Mouse (Mus musculus) heart, postnatal 0 days (tissue): ENCODE measurements at regions not wholly inside any gene's neighbourhood (a gene's known extent, or its start where the extent isn't known, plus 50 kb on each side); places are given as distances from the start of the nearest gene placed in this dataset.

ENCODE experiments used
- ATAC-seq: fragments of 200-750 bp; cut with Nextera tagmentation; 2 replicates; pipeline ENCODE4 v1.8.0; 2017; ENCODE audit warnings: low read depth, moderate number of reproducible peaks, moderate library complexity; ENCODE audit not compliant: insufficient read depth
- DNase-seq: peaks from one replicate; pipeline ENCODE4 v3.0.0-alpha.2; 2016; ENCODE audit warnings: low spot score
- H3K27ac ChIP-seq: fragments of 300-500 bp; sonication (generic); 2 replicates; pipeline ENCODE4 v1.5.1; 2014; ENCODE audit warnings: low read depth, mild to moderate bottlenecking
- H3K27me3 ChIP-seq: fragments of 300-500 bp; sonication (generic); 2 replicates; pipeline ENCODE4 v1.6.1; 2014; ENCODE audit warnings: low read length, mixed read lengths; ENCODE audit not compliant: control insufficient read depth, insufficient read depth
- H3K36me3 ChIP-seq: fragments of 300-500 bp; sonication (generic); replicated peaks from 2 replicates; pipeline ENCODE4 v1.6.1; 2014; ENCODE audit warnings: low read length, mixed read lengths; ENCODE audit not compliant: control insufficient read depth, insufficient read depth
- H3K4me1 ChIP-seq: fragments of 300-500 bp; sonication (generic); 2 replicates; pipeline ENCODE4 v1.6.1; 2014; ENCODE audit warnings: antibody characterized with exemption; ENCODE audit not compliant: control insufficient read depth, insufficient read depth
- H3K4me2 ChIP-seq: fragments of 300-500 bp; sonication (generic); 2 replicates; pipeline ENCODE4 v1.6.1; 2014; ENCODE audit warnings: low read depth, mild to moderate bottlenecking, low read length, moderate library complexity
- H3K4me3 ChIP-seq: fragments of 300-500 bp; sonication (generic); 2 replicates; pipeline ENCODE4 v1.5.1; 2014; ENCODE audit warnings: low read depth, low read length
- H3K9ac ChIP-seq: fragments of 300-500 bp; sonication (generic); replicated peaks from 2 replicates; pipeline ENCODE4 v1.6.1; 2014; ENCODE audit warnings: low read depth, low read length, mixed read lengths
- H3K9me3 ChIP-seq: fragments of 300-500 bp; sonication (generic); replicated peaks from 2 replicates; pipeline ENCODE4 v1.6.1; 2016; ENCODE audit warnings: low read length; ENCODE audit not compliant: control insufficient read depth
- CTCF ChIP-seq: IDR thresholded peaks from 2 replicates; pipeline ENCODE4 v1.5.1; 2016; ENCODE audit warnings: antibody characterized with exemption, control low read depth, low read depth
- EP300 ChIP-seq: IDR thresholded peaks from 2 replicates; pipeline ENCODE4 v1.6.1; 2016; ENCODE audit warnings: antibody characterized with exemption, low read depth
- WGBS: fragments of 180-500 bp; shearing (Covaris S2); extraction: QIAGEN DNeasy Blood & Tissue Kit; methylation state at CpG from one replicate; pipeline ENCODE4 v1.1.7; 2014; 5-methylcytosine and 5-hydroxymethylcytosine counted together

DNA sequence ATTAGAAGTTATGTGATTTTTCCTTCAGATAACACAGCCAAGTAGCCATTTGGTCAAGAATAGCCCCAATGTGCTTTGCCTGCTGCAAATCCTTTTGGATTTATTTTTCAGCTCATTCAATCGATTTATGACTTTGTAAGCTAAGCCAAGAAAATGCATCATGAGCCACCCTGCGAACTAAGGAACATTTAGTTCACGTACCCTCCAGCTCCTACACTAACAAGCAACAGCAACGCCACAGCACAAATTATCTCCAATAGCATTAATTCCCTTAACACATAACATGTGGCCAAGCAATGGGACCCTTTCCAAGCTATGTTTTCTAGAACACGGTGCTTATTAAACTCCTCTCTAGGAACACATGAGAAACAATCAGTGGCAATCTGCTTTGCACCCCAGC is 392.4 kb upstream of the Intu start:
- no peak for DNase-seq
- no peak overlapping the region for H3K27ac ChIP-seq
- no peak overlapping the region for H3K4me3 ChIP-seq
- H3K9ac ChIP-seq, result no peak overlapping the region
- WGBS, result 80% methylated on average over 5 of the region's 5 CpGs
- no peaks in the 10 kb centered on the region for H3K9me3 ChIP-seq
- no peak overlapping the region for H3K4me2 ChIP-seq
- no peak for TF ChIP-seq EP300
- TF ChIP-seq CTCF, result no peak
- no peaks in the 10 kb centered on the region for H3K36me3 ChIP-seq
- no peaks in the 10 kb centered on the region for H3K27me3 ChIP-seq
- no peaks in the 10 kb centered on the region for H3K4me1 ChIP-seq
- ATAC-seq, result no peak

DNA sequence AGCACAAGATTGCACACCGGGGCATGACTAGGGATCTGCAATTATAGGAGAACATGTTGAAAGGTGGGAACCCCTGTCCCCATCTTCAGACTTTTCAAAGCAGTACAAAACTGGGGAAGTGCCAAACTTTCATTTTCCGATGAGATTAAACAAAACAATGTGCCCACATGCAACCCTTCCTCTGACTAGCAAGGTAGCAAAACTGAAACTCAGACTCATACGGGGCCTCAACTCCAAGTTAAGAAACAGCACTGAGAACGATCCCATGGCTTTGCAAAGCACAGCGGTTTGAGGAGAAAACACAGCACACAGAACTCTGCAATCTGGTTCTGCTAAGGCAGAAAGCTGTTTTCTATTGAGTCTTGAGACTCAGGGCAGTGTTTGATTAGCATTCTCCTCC is 388.9 kb upstream of the Intu start:
- no peak overlapping the region for H3K27ac ChIP-seq
- no peak for DNase-seq
- no peaks in the 10 kb centered on the region for H3K9me3 ChIP-seq
- H3K27me3 ChIP-seq, result no peaks in the 10 kb centered on the region
- 84% methylated on average over 5 of the region's 5 CpGs for WGBS
- no peak for ATAC-seq
- H3K9ac ChIP-seq, result no peak overlapping the region
- no peaks in the 10 kb centered on the region for H3K36me3 ChIP-seq
- H3K4me2 ChIP-seq, result no peak overlapping the region
- no peaks in the 10 kb centered on the region for H3K4me1 ChIP-seq
- TF ChIP-seq EP300, result no peak
- no peak for TF ChIP-seq CTCF
- no peak overlapping the region for H3K4me3 ChIP-seq

DNA sequence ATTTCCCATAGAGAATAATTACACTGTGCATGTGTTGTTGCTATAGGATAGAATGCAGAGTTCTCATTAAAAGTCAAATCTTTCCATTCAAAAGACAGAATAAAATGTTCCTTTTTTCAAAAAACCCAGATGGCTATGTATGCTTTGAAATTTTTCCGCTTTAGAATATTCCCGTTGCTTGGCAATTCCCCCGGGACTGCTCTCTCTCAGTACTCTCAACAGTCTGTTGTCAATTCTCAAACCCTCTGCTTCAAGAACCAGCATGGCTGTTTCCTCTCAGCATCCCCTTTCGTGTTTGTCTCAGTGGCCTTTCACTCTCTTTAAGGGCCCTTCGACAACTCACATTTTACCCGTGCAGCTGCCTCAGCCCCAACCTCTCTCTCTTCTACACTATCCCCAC is 372.5 kb upstream of the Intu start:
- no peak for DNase-seq
- TF ChIP-seq EP300, result no peak
- TF ChIP-seq CTCF, result no peak
- Histone ChIP-seq H3K9me3 (no peaks in the 10 kb centered on the region), H3K4me1 (no peaks in the 10 kb centered on the region), H3K4me3 (no peak overlapping the region), H3K27ac (no peak overlapping the region), H3K4me2 (no peak overlapping the region), H3K36me3 (no peaks in the 10 kb centered on the region), H3K27me3 (no peaks in the 10 kb centered on the region), H3K9ac (no peak overlapping the region)
- no peak for ATAC-seq
- WGBS, result 67% methylated on average over 6 of the region's 6 CpGs

DNA sequence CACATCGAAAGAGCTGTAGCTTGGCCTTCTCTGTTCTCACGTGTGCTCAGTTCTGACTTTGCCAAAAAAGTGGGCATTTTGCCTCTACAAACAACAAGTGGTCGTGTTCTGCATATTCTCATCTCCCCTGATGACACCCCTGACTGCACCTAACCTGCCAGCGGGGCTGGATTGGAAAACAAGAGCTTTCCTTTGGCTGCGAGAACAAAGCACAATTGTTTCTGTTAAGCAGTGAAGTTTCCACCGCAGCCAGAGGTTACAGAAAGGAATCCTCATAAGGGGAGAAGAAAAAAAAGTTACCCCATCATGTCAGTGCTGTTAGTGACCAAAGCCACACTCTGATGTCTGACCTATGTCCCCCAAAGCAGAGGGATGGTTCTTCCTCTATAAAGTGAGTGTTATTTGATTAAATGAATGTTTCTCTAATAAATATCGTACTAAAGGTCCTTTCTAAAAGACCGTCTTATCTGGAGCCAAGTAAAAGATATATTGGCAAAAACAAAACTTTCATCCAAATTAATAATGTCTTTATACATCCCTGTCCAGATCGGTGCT is 371.4 kb upstream of the Intu start:
- ATAC-seq (no peak), DNase-seq (no peak)
- 61% methylated on average over 9 of the region's 9 CpGs for WGBS
- Histone ChIP-seq H3K4me2 (no peak overlapping the region), H3K9me3 (no peaks in the 10 kb centered on the region), H3K4me3 (no peak overlapping the region), H3K27me3 (no peaks in the 10 kb centered on the region), H3K9ac (no peak overlapping the region), H3K27ac (no peak overlapping the region), H3K36me3 (no peaks in the 10 kb centered on the region), H3K4me1 (no peaks in the 10 kb centered on the region)
- no peak for TF ChIP-seq CTCF
- no peak for TF ChIP-seq EP300

DNA sequence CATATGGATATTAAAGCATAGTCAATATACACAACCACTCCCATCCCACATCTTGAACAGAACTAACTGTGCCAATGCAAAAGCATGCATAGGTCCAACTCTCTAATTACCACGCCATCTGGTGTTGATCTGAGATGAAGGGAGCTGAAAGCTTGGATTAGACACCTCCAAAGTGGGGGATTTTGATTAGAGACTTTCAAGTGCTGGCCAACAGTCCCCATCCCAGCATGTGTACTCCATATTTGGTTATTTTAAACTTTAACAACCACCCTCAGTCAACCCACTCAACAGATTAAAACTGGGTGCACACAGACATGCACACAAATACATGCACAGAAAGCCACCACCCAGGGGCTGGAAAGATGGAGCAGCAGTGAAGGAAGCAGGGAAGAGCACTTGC is 366.9 kb upstream of the Intu start:
- Histone ChIP-seq H3K27me3 (no peaks in the 10 kb centered on the region), H3K36me3 (no peaks in the 10 kb centered on the region), H3K4me1 (no peaks in the 10 kb centered on the region), H3K9ac (no peak overlapping the region), H3K9me3 (no peaks in the 10 kb centered on the region), H3K4me3 (no peak overlapping the region), H3K27ac (no peak overlapping the region), H3K4me2 (no peak overlapping the region)
- TF ChIP-seq EP300 (no peak), CTCF (no peak)
- no peak for DNase-seq
- WGBS, result 56% methylated on average over 1 of the region's 1 CpGs
- no peak for ATAC-seq

DNA sequence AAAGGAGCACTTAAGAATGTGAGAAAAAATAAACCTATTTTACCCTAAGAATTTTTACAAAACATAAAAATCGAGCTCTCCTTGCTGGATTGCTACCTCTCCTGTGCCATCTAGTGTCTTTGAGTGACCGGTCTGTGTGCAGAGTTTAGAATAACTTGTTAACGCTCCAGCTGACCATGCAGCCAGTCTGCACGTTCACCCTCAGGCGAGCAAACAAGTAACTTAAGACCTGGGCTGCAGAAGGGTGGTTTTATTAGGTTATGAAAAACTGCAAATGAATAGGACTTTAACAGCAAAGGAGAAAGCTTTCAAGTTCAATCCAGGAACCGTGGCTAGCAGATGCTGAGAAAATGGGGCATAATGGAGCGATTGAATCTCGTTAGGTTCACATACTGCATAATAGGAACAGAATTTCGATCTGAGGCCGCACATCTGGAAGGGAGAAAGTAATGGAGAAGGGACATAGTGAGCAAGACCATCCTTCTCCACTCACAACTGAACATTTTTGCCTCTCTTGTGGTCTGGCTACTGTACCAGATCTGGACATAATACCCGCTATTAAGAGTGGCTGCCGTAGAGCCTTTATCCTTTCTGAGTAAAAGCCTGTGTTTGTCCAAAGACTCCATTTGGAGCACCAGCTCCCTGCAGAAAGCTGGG is 363.0 kb upstream of the Intu start:
- WGBS, result 79% methylated on average over 12 of the region's 12 CpGs
- H3K4me3 ChIP-seq, result no peak overlapping the region
- no peaks in the 10 kb centered on the region for H3K4me1 ChIP-seq
- H3K9ac ChIP-seq, result no peak overlapping the region
- no peaks in the 10 kb centered on the region for H3K9me3 ChIP-seq
- no peaks in the 10 kb centered on the region for H3K27me3 ChIP-seq
- TF ChIP-seq EP300 (no peak), CTCF (no peak)
- H3K27ac ChIP-seq, result no peak overlapping the region
- H3K36me3 ChIP-seq, result no peaks in the 10 kb centered on the region
- H3K4me2 ChIP-seq, result no peak overlapping the region
- DNase-seq (no peak), ATAC-seq (no peak)
